Mouse (Mus musculus) kidney, adult 2 months (tissue): ENCODE measurements around the gene Cemip2. TPM values are rescaled to one million over a fixed set of nuclear protein-coding genes. Genes with fewer than 3 reads are reported as not detected.
A peak's percentile ranks its signal among the peaks of the same experiment; 100 is the strongest.

Experiments
- DNase-seq: peaks from one replicate; pipeline ENCODE4 v3.0.0; 2021
- H3K27ac ChIP-seq: fragments of 200-500 bp; 2 replicates; pipeline ENCODE4 v1.5.1; 2012; ENCODE audit warnings: low read depth, low read length, control low read depth, inconsistent platforms; ENCODE audit not compliant: insufficient read depth
- H3K27me3 ChIP-seq: fragments of 200-500 bp; replicated peaks from 2 replicates; pipeline ENCODE4 v1.6.1; 2012; ENCODE audit warnings: mild to moderate bottlenecking, moderate library complexity, low read length, inconsistent platforms; ENCODE audit not compliant: control insufficient read depth, insufficient read depth
- H3K36me3 ChIP-seq: fragments of 200-500 bp; 2 replicates; pipeline ENCODE4 v1.6.1; 2012; ENCODE audit warnings: mild to moderate bottlenecking, moderate library complexity, low read length, inconsistent platforms; ENCODE audit not compliant: control insufficient read depth, insufficient read depth
- H3K4me1 ChIP-seq: fragments of 200-500 bp; 2 replicates; pipeline ENCODE4 v1.6.1; 2011; ENCODE audit warnings: low read length; ENCODE audit not compliant: control insufficient read depth, insufficient read depth
- H3K4me3 ChIP-seq: fragments of 200-500 bp; 2 replicates; pipeline ENCODE4 v1.5.1; 2011; ENCODE audit warnings: mild to moderate bottlenecking, low read depth, low read length, control low read depth; ENCODE audit not compliant: insufficient read depth
- CTCF ChIP-seq: fragments of 200-500 bp; conservative IDR thresholded peaks from 2 replicates; pipeline ENCODE4 v1.5.1; 2011; ENCODE audit warnings: low read depth, mild to moderate bottlenecking, control low read depth, low read length, moderate library complexity, mixed read lengths; ENCODE audit not compliant: insufficient read depth, insufficient read length
- POLR2A ChIP-seq: fragments of 200-500 bp; IDR thresholded peaks from one replicate; pipeline ENCODE4 v1.6.1; 2011; ENCODE audit warnings: low read depth, low read length, control low read depth
- WGBS: fragments of 180-500 bp; shearing (Covaris S2); methylation state at CpG from one replicate; pipeline ENCODE4 v1.1.7; 2018; 5-methylcytosine and 5-hydroxymethylcytosine counted together
- polyA plus RNA-seq: library from polyadenylated mRNA; depleted of rRNA; stranded (reverse); fragments of >200 nt; gene quantifications from 2 replicates; pipeline ENCODE4 v1.2.3, GENCODE M21; 2012

Cemip2 gene
- polyA plus RNA-seq, 1 experiment = 6.9 TPM

GRCm38 (mm10) chr19:21794569-21794968 is 16.4 kb downstream of the Cemip2 start:
- 87% methylated on average over 3 of the region's 3 CpGs for WGBS
- Histone ChIP-seq H3K27me3 (no peaks in the 10 kb centered on the region), H3K4me3 (no peak overlapping the region), H3K36me3 (no peaks in the 10 kb centered on the region; the same call in 1 of the 2 replicates), H3K4me1 (peaks cover 4% of the 10 kb centered on the region; the same call in 1 of the 2 replicates), H3K27ac (no peak overlapping the region)
- no peak for TF ChIP-seq POLR2A
- TF ChIP-seq CTCF = no peak
- no peak for DNase-seq

- Histone ChIP-seq H3K36me3 (peaks cover 2% of the 10 kb centered on the region; the same call in 1 of the 2 replicates), H3K4me1 (no peaks in the 10 kb centered on the region; the same call in 1 of the 2 replicates), H3K27ac (no peak overlapping the region), H3K4me3 (no peak overlapping the region), H3K27me3 (no peaks in the 10 kb centered on the region)
- TF ChIP-seq POLR2A (no peak), CTCF (no peak)
- no peak for DNase-seq
- WGBS = 84% methylated on average over 5 of the region's 5 CpGs
These were observed 18.2 kb downstream of the Cemip2 start for GRCm38 (mm10) chr19:21796333-21796732.

GRCm38 (mm10) chr19:21798700-21799099 is 20.6 kb downstream of the Cemip2 start:
- H3K4me3 ChIP-seq = no peak overlapping the region
- peaks cover 4% of the 10 kb centered on the region; the same call in 1 of the 2 replicates for H3K36me3 ChIP-seq
- peak; percentile 40 for DNase-seq
- H3K4me1 ChIP-seq = no peaks in the 10 kb centered on the region; the same call in 1 of the 2 replicates
- no peaks in the 10 kb centered on the region for H3K27me3 ChIP-seq
- 56% methylated on average over 3 of the region's 3 CpGs for WGBS
- TF ChIP-seq CTCF = no peak
- TF ChIP-seq POLR2A = no peak
- H3K27ac ChIP-seq = 0 out of 2 replicates have a peak overlapping the region, but pooled peaks have one; percentile 24

GRCm38 (mm10) chr19:21799410-21800373 is 21.6 kb downstream of the Cemip2 start:
- H3K27ac ChIP-seq = no peak overlapping the region

GRCm38 (mm10) chr19:21804488-21804887 is 26.3 kb downstream of the Cemip2 start:
- Histone ChIP-seq H3K27me3 (no peaks in the 10 kb centered on the region), H3K4me1 (no peaks in the 10 kb centered on the region), H3K4me3 (no peak overlapping the region), H3K36me3 (peaks cover 4% of the 10 kb centered on the region; the same call in 1 of the 2 replicates), H3K27ac (no peak overlapping the region)
- peak; percentile 51 for DNase-seq
- WGBS = 71% methylated on average over 8 of the region's 8 CpGs
- TF ChIP-seq CTCF (no peak), POLR2A (no peak)

More at GRCm38 (mm10) chr19:21799410-21800373, 21.6 kb downstream of the Cemip2 start:
- no peak overlapping the region for H3K4me3 ChIP-seq
- H3K27me3 ChIP-seq = no peaks in the 10 kb centered on the region
- H3K36me3 ChIP-seq = peaks cover 4% of the 10 kb centered on the region; the same call in 1 of the 2 replicates
- TF ChIP-seq POLR2A (no peak), CTCF (no peak)
- no peaks in the 10 kb centered on the region; the same call in 1 of the 2 replicates for H3K4me1 ChIP-seq
- peak; percentile 43 for DNase-seq
- 69% methylated on average over 13 of the region's 13 CpGs for WGBS

GRCm38 (mm10) chr19:21805305-21805704 is 27.2 kb downstream of the Cemip2 start:
- 46% methylated on average over 3 of the region's 3 CpGs for WGBS
- H3K27ac ChIP-seq = no peak overlapping the region
- no peaks in the 10 kb centered on the region for H3K4me1 ChIP-seq
- H3K27me3 ChIP-seq = no peaks in the 10 kb centered on the region
- peak; percentile 60 for DNase-seq
- TF ChIP-seq POLR2A (no peak), CTCF (no peak)
- peaks cover 2% of the 10 kb centered on the region; the same call in 1 of the 2 replicates for H3K36me3 ChIP-seq
- H3K4me3 ChIP-seq = no peak overlapping the region

GRCm38 (mm10) chr19:21810135-21810534 is 32.0 kb downstream of the Cemip2 start:
- 0 out of 2 replicates have a peak, but pooled peaks cover 4% of the 10 kb centered on the region for H3K4me1 ChIP-seq
- 89% methylated on average over 5 of the region's 5 CpGs for WGBS
- H3K36me3 ChIP-seq = peaks cover 5% of the 10 kb centered on the region
- no peak for DNase-seq
- TF ChIP-seq CTCF (no peak), POLR2A (no peak)
- H3K27ac ChIP-seq = no peak overlapping the region
- H3K27me3 ChIP-seq = no peaks in the 10 kb centered on the region
- no peak overlapping the region for H3K4me3 ChIP-seq
